Mouse (Mus musculus) right cerebral cortex, postnatal 4 days (tissue): ENCODE measurements at regions not wholly inside any gene's neighbourhood (a gene's known extent, or its start where the extent isn't known, plus 50 kb on each side); places are given as distances from the start of the nearest gene placed in this dataset.

Experiments used
- DNase-seq: peaks from one replicate; pipeline ENCODE4 v3.0.0-alpha.2; 2022

GRCm38 (mm10) chr12:97529556-97529955 is 729.7 kb downstream of the Galc start:
- DNase-seq: no peak

DNA sequence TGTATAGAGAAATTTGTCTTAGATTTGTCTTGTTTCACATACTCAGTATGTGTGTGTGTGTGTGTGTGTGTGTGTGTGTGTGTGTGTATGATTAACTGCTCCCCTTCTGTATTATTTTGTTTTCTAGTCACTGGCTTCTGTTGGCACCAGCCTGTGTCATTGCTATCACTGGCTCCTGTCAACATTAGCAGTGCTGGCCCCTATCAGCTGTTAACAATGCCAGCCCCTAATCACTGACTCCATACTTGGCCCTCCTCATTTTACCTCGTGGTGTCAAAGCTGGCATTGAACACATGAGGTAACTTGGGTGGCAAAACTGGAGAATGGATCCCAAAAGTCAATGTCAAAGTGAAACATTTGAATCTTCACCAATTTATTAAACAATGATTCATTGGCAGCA is 733.3 kb downstream of the Galc start:
- no peak for DNase-seq

GRCm38 (mm10) chr12:97519834-97520489 is 739.3 kb downstream of the Galc start:
- no peak for DNase-seq

GRCm38 (mm10) chr12:97517534-97517933 is 741.7 kb downstream of the Galc start:
- DNase-seq: no peak

DNA sequence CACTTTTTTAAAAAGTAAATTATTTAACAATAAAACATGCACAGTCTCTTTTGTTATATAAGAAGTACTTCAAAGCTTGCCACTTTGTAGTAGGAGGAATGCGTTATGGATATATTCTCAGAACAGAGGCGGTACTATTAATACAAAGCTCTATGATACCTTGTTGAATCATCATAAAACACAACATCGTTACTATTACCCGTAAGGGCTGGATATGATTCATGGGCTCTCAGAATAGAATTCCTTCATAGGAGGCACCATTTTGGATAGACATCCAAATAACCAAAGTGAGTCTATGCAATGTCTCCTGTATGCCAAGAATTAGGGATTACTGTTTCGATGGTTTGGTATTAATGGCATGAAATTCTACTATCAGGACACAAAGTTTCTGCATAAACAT is 743.5 kb downstream of the Galc start:
- no peak for DNase-seq

GRCm38 (mm10) chr12:97511866-97512265 is 747.4 kb downstream of the Galc start:
- DNase-seq: no peak

- no peak for DNase-seq
These were observed 757.8 kb downstream of the Galc start for GRCm38 (mm10) chr12:97501441-97501840.

- no peak for DNase-seq
These were observed 775.7 kb downstream of the Galc start for GRCm38 (mm10) chr12:97483559-97483958.

DNA sequence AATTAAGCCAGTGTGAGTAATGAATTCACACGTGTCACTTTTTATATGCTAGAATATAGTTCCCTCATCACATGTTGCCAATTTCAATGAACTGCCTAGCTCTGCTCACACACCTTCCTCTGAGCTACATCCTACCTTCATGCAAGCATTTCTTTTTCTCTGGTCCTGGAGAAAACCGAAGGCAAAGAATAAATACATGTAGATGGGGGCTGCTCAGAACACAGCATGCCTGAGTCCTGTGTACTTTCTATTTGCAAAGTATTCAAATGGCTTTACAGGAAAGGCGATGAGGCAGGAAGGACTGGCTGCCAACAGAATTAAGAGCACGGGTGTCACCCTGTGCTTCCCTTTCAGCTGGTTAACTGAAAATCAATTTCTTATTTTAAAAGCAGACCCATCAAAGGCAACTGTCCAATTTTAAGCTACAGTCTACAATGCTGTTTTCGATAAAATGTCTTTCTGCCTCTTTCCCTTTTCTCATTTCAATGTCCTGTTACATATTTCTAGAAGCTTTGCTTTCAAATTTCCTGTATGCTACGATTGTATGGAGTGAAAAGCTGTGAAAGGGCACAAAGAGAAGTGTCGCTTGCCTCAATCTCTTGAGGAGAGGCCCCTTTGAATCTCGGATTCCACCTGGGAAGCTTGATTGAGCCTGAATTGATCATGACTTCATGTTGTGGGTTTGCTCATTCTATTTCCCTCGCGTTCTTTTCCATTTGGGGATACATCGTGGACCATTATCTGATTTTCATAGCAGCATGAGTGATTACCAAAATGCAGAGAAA is 782.6 kb downstream of the Galc start:
- no peak for DNase-seq

- DNase-seq: no peak
These were observed 783.5 kb downstream of the Galc start for GRCm38 (mm10) chr12:97475751-97476150.

GRCm38 (mm10) chr12:97469183-97469582 is 790.1 kb downstream of the Galc start:
- no peak for DNase-seq

DNA sequence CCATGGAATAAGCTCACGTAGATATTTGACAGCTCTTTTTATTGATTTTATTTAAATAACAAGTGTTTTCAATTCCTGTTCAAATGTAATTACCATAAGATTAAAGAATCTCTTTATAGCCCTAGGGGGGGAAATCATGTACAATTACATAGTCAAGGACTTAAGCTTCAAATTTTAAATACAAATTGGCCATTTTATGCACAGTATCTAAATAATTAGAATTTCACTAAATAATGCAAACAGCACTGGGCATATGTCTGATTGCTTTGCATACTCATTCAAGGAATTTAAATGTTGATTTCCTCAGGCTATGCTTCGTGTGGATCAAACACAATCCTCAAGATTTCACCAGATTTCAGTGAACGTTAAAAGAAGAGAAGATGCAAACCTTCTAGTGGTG is 823.1 kb downstream of the Galc start:
- no peak for DNase-seq

DNA sequence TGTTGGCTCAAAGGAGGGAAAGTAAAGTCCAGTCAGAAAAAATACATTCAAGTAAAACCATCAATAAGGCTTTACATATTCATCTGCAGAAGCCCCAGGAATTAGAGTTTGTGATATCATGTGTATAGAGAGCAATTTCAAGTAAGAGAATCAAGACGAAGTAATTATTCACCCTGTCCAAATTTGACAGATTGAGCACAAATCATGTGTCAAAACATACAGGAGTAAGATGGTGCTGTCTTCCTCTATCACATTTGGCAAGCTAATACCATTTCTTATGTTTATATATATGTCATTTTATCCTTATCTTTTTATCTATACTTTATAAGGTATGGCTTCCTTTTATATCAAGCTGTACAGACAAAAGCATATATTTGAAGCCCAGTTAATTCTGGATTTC is 825.2 kb downstream of the Galc start:
- no peak for DNase-seq

DNA sequence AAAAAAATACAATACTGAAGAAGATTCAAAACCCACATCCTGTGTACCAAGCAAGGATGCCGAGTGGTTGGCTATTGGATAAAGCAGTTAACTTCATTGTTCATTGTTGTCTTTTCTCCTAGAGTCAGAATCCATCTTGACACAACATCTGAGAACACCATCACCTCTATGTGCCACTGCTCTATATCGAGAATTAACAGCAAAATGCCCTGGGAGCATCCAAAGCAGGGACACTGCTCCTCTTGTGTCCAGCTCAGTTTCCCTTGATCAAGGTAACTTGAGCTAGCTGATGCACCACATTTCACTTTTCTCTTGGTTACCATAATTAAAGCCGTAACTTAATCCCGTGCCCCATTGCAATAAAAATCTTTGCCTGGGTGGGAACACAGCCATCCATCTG is 826.6 kb downstream of the Galc start:
- DNase-seq: no peak

DNA sequence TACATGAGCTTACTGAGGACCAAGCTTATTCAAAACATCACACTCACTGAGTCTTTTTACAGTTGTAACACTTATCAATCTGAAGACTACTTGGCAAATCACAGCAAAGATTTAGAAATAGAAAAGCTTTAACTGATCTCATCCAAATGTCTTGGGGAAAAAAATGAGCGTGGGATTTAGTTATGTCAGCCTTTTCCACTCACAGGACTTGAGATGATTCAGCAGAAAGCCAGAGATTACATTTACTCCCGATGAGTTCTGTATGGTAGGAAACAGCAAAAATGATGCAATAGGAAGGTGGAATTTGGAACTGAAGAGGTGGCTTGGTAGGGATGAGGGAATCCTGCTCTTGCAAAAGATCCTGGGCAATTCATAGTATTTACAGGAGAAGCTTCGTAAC is 831.0 kb downstream of the Galc start:
- DNase-seq: no peak

DNA sequence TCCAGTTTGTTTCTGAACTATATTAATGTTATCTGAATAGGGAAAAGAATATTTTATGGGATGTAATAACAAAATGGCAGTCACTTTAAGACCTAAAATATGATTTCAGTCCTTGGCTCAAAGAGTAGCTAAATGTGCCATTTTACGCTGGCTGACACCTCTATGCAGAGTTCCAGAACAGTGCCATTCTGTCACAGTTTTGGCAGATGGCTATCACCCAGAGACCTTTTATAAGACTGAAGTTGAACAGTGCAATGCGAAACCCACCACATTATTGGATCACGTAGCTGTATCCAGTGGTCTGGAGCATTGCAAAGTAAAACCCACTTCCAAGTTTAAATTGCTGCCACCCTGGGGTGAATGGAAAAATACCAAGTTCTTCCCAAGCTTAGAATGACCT is 834.5 kb downstream of the Galc start:
- no peak for DNase-seq

DNA sequence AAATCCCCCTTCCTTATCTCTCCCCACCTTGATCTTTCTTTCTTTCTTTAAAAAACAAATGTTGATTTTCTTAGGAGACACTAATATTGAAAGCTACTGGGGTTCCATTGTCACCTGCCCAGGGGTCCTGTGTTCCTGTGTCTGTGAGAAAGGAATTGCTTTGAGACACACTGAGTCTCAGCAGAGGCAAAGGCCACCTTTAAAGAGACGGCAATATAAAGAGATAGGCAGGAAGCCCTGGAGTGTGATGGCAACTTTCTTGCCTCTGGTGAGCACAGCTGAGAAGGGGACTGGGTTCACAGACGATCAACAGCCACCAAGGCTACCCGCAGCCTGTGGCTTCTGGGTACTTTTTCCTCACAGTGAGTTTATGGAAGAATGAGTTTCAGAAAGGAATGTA is 855.8 kb downstream of the Galc start:
- DNase-seq: no peak

DNA sequence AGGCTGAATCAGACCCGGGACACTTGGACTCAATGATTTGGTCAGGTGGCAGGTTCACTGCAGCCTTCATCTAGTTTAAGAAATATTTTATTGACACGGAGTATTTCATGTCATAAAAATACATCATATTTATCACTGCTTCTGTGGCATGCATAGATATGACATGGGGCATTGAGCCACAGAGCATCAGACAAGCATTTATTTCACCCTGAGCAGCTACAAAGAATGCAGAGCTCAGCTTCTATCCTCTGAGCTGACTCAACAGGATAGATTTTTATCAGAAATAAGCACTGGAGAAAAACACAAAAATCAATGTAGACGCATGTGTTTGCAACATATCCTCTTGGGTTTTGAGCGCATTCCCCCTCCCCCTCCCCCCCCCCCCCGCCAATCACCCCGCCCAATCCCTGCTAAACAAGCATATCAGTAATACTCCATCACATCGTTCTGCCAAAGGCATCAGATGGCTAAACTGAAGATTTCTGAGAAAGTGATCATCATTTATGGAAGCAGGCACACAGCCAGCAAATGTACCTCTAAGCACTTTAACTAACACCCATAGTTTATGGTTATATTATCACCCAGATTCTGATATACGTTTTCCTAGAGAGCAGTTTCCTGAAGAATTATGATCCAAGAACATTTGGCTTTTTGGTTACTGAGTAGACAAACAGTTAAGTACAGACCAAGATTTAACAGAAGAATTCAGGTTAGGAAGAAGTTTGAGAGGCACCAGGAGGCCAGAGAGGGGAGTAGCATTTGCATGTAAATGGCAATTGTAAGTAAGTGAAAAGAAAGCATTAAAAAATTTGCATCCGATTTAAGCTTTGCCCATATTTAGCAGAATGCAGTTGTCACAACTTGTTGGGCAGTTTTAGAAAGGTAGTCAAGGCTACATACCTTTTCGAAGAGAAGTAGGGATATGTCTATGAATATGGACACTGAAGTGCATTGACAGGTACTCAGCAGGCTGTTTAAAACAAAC is 856.6 kb downstream of the Galc start:
- DNase-seq: no peak

DNA sequence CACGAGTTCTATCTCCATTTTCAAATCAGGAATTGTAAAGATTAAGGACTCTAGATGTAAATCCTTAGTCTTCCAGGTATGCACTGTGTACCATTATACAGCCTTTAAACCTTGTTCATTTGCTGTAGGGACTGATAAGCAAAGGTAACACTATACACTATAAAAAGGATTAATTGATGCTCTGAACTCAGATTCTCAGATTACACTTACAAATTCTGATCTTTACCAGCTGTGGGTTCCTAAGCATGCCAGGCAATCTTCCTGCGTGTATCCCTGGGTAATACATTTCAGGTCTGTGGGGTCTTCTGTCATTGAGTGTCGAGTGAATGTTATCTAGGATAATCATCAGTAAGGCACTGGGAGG is 860.7 kb downstream of the Galc start:
- no peak for DNase-seq

- DNase-seq: no peak
These were observed 861.2 kb downstream of the Galc start for GRCm38 (mm10) chr12:97397850-97398581.

- no peak for DNase-seq
These were observed 897.5 kb downstream of the Galc start for GRCm38 (mm10) chr12:97361804-97362203.

DNA sequence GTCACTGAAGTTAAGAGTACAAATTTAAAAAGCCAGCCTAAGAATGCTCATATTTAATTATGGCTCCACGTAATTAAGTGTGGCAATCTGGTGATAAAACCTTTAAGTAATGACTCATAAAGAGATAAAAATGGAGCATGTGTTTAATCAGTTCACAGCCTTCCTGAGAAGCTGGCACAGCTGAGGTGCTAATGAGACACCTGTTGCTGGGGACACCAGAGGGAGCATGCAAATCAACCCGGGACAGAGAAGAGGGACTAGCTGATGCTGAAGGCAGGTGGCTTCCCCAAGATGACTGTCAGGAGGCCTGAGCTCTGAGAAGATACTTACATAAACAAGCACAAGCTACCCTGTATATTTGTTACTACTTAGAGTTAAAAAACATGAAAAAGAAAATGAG is 898.6 kb downstream of the Galc start:
- peak; percentile 6 for DNase-seq

DNA sequence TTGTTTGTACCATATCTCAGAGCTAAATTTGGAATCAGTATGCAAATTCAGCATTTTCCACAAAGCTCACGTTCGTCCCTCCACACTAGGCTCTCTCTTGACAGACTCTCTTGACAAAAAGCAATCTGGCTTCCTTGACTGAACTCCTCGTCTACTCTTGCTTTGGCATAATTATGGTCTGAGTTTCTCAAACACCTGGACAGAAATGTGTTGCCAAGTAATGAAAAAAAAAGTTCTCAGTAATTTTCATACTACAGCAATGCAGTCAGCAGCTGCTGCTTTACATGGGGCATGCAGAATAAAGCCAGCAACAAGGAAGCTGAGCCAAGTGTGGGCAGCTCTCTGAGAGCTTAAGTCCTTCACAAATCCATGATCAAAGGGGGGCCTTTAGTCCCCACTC is 932.7 kb downstream of the Galc start:
- DNase-seq: peak; percentile 11
